In the genomic region with DNA sequence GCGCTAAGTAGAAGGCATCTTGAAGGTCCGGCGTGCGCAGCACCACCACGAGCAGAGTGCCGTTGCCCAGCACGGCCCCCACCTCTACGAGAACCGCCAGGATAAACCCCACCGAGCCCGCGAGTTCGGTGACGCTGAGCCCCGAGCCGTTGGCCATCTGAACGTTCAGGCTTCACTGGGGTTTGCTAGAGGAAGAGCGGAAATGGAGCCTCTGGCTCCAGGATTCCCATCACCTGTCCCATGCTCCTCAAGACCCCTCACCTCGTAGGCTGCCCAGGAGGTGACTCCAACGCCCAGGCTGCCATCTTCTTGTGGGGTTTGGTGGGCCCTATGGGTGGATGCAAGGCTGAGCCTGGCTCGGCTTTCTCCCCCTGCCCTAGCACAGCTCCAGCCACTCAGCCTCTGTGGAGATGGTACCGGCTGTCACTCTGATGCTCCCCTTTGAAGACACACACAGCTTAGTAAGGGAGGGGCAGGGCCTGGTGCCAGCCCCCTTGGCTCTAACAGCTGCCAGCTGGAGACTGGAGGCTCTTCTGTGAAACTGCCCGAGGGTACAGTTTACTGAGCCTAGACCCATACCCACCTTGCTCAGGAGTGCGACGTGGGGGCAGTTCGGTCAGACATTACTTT, we compare ENCODE assay signal across 8 mouse cellular contexts. TPM values are rescaled to one million over a fixed set of nuclear protein-coding genes. Genes with fewer than 3 reads are reported as not detected.
DNase-seq lines count a peak whose midpoint lies in the region; ATAC-seq and TF ChIP-seq lines count a peak whose summit lies in the region.

Gene Gpr62 (minus strand): TSS at position 368 of the 630 bp plus-strand sequence.

- H3K27ac ChIP-seq in lung, postnatal 0 days (ENCODE audit: low read length): no peak within 1 kb of the TSS
- H3K27ac ChIP-seq in limb, embryonic 12.5 days: peak within 1 kb of the TSS; percentile 67
- H3K27ac ChIP-seq in stomach, embryonic 15.5 days: no peak within 1 kb of the TSS

- WGBS in lung, postnatal 0 days: 37% methylated on average over 26 of the region's 26 CpGs
- WGBS in limb, embryonic 12.5 days: 27% methylated on average over 26 of the region's 26 CpGs
- WGBS in stomach, embryonic 15.5 days: 31% methylated on average over 26 of the region's 26 CpGs

- no peak for TF ChIP-seq CTCF in lung, postnatal 0 days (IDR thresholded peaks at IDR 0.05)

- H3K4me3 ChIP-seq in lung, postnatal 0 days (ENCODE audit: low read depth, low read length): peak within 1 kb of the TSS; percentile 49
- H3K4me3 ChIP-seq in limb, embryonic 12.5 days (replicated peaks): peak within 1 kb of the TSS; percentile 66
- H3K4me3 ChIP-seq in stomach, embryonic 15.5 days (replicated peaks): peak within 1 kb of the TSS; percentile 61

- 0 out of 2 replicates have a peak, but pooled peaks cover 5% of the 10 kb centered on the region for H3K27me3 ChIP-seq in lung, postnatal 0 days (replicated peaks; ENCODE audit: insufficient read depth, low read length)
- peaks cover 8% of the 10 kb centered on the region; the same call in 1 of the 2 replicates for H3K27me3 ChIP-seq in limb, embryonic 12.5 days
- H3K27me3 ChIP-seq in stomach, embryonic 15.5 days (replicated peaks): peaks cover 11% of the 10 kb centered on the region; the same call in 1 of the 2 replicates

- H3K9me3 ChIP-seq in lung, postnatal 0 days (ENCODE audit: low read length): no peaks in the 10 kb centered on the region
- H3K9me3 ChIP-seq in limb, embryonic 12.5 days: no peaks in the 10 kb centered on the region
- no peaks in the 10 kb centered on the region for H3K9me3 ChIP-seq in stomach, embryonic 15.5 days

- peak within 1 kb of the TSS; percentile 34; the same call in 1 of the 2 replicates for H3K9ac ChIP-seq in lung, postnatal 0 days (replicated peaks; ENCODE audit: low read depth)
- H3K9ac ChIP-seq in limb, embryonic 12.5 days (replicated peaks): peak within 1 kb of the TSS; percentile 82
- H3K9ac ChIP-seq in stomach, embryonic 15.5 days: peak within 1 kb of the TSS; percentile 52

- peak; percentile 45 for DNase-seq in adrenal gland, postnatal 14 days
- no peak for DNase-seq in adrenal gland, adult (ENCODE audit: inconsistent age in 2 of 2, low spot score in 1 of 2)
- no peak for DNase-seq in lung, postnatal 0 days (ENCODE audit: low spot score)
- no peak for DNase-seq in lung, postnatal 36 days
- DNase-seq in gastrocnemius, postnatal 25 days: peak; percentile 53
- no peak for DNase-seq in spleen, postnatal 36 days (ENCODE audit: low spot score in 2 of 2)

- H3K36me3 ChIP-seq in lung, postnatal 0 days (ENCODE audit: insufficient read depth, low read length): peaks cover 9% of the 10 kb centered on the region
- H3K36me3 ChIP-seq in limb, embryonic 12.5 days: peaks cover 39% of the 10 kb centered on the region
- peaks cover 9% of the 10 kb centered on the region for H3K36me3 ChIP-seq in stomach, embryonic 15.5 days

- peaks cover 4% of the 10 kb centered on the region for H3K4me1 ChIP-seq in lung, postnatal 0 days (ENCODE audit: insufficient read depth, low read depth, low read length)
- H3K4me1 ChIP-seq in limb, embryonic 12.5 days (replicated peaks): peaks cover 19% of the 10 kb centered on the region
- peaks cover 9% of the 10 kb centered on the region for H3K4me1 ChIP-seq in stomach, embryonic 15.5 days

- peak within 1 kb of the TSS; percentile 95 for H3K4me2 ChIP-seq in lung, postnatal 0 days (replicated peaks; ENCODE audit: low read depth, low read length)
- H3K4me2 ChIP-seq in limb, embryonic 12.5 days: peak within 1 kb of the TSS; percentile 99
- H3K4me2 ChIP-seq in stomach, embryonic 15.5 days: peak within 1 kb of the TSS; percentile 99

- no peak for ATAC-seq in lung, postnatal 0 days
- ATAC-seq in limb, embryonic 12.5 days (ENCODE audit: insufficient number of reproducible peaks, insufficient read depth, low FRiP score, low TSS enrichment, low read depth): no peak
- ATAC-seq in stomach, embryonic 15.5 days (ENCODE audit: insufficient read depth, low FRiP score, low read depth): no peak

- TF ChIP-seq EP300 in lung, postnatal 0 days (IDR thresholded peaks at IDR 0.05): no peak

RNA-seq across cellular contexts. Expression of gene Gpr62, which starts in this region (rescaled TPM):
- total RNA-seq in adrenal gland, postnatal 14 days (2021): 0.23 TPM in 1 of 2 replicates, not detected in the other
- 0.13 and 0.20 TPM in 2 replicates for polyA plus RNA-seq in lung, postnatal 0 days (2015; fragmentation: Nextera tagmentation; extraction: Ambion mirVana)
- under 1 TPM in 1 of 2 experiments, not detected in 1; 0.18 TPM for total RNA-seq in gastrocnemius, postnatal 25 days (2021)
- polyA plus RNA-seq in limb, embryonic 12.5 days (2016; fragmentation: Nextera tagmentation; extraction: Ambion mirVana): 0.65 and 0.90 TPM in 2 replicates
- polyA plus RNA-seq in stomach, embryonic 15.5 days (2015; fragmentation: Nextera tagmentation; extraction: Ambion mirVana): 0.19 and 0.42 TPM in 2 replicates

Comparison
In these comparisons a context has a peak if more than half of its experiments do, and no peak if none do; other contexts are left out.
1. Peak in DNase-seq in adrenal gland, postnatal 14 days; RNA of the gene not detected or under 1 TPM.
2. Peak in DNase-seq in gastrocnemius, postnatal 25 days; RNA of the gene not detected or under 1 TPM.